Mouse (Mus musculus): Measurements from ENCODE around the gene Trmt1l. TPM values are rescaled to one million over a fixed set of nuclear protein-coding genes. Genes with fewer than 3 reads are reported as not detected.
"Not testable (repeated sequence)": the region's sequence is repeated elsewhere in the genome, so short reads cannot be mapped to it uniquely, and the experiment has no call there.

Gene Trmt1l
- polyA plus RNA-seq, 1 experiment from 2014 or later: 15.1 TPM

- H3K9ac ChIP-seq (ENCODE audit: low read depth, low read length): no peak overlapping the region
- WGBS (ENCODE audit: insufficient replicate concordance): 86% methylated on average over 10 of the region's 10 CpGs
- no peaks in the 10 kb centered on the region for H3K9me3 ChIP-seq (replicated peaks; ENCODE audit: control insufficient read depth, low read length)
- ATAC-seq (ENCODE audit: low read depth): no peak
- H3K4me2 ChIP-seq (ENCODE audit: low read depth, low read length): no peak overlapping the region
- no peaks in the 10 kb centered on the region for H3K27me3 ChIP-seq (ENCODE audit: control insufficient read depth, insufficient read depth, low read depth, low read length)
- H3K4me3 ChIP-seq (ENCODE audit: low read depth, low read length): no peak overlapping the region
- peaks cover 44% of the 10 kb centered on the region for H3K36me3 ChIP-seq (ENCODE audit: control insufficient read depth, insufficient read depth)
- no peaks in the 10 kb centered on the region for H3K4me1 ChIP-seq (ENCODE audit: control insufficient read depth, low read depth, low read length)
- H3K27ac ChIP-seq (ENCODE audit: low read length): no peak overlapping the region
These were observed 21.5 kb downstream of the Trmt1l start for GRCm38 (mm10) chr1:151449866-151450265.

- ATAC-seq (ENCODE audit: low read depth): no peak
- WGBS (ENCODE audit: insufficient replicate concordance): 76% methylated on average over 1 of the region's 2 CpGs
These were observed 22.5 kb downstream of the Trmt1l start for GRCm38 (mm10) chr1:151450851-151451250.

GRCm38 (mm10) chr1:151451946-151452345, 23.6 kb downstream of the Trmt1l start:
- Histone ChIP-seq H3K9me3 (replicated peaks; ENCODE audit: control insufficient read depth, low read length) (no peaks in the 10 kb centered on the region), H3K9ac (ENCODE audit: low read depth, low read length) (no peak overlapping the region), H3K4me3 (ENCODE audit: low read depth, low read length) (no peak overlapping the region), H3K4me1 (ENCODE audit: control insufficient read depth, low read depth, low read length) (no peaks in the 10 kb centered on the region), H3K27me3 (ENCODE audit: control insufficient read depth, insufficient read depth, low read depth, low read length) (no peaks in the 10 kb centered on the region), H3K36me3 (ENCODE audit: control insufficient read depth, insufficient read depth) (peaks cover 31% of the 10 kb centered on the region), H3K27ac (ENCODE audit: low read length) (no peak overlapping the region), H3K4me2 (ENCODE audit: low read depth, low read length) (no peak overlapping the region)
- WGBS (ENCODE audit: insufficient replicate concordance): 91% methylated on average over 11 of the region's 11 CpGs
- no peak for ATAC-seq (ENCODE audit: low read depth)

More at GRCm38 (mm10) chr1:151450851-151451250, 22.5 kb downstream of the Trmt1l start:
- H3K27me3 ChIP-seq (ENCODE audit: control insufficient read depth, insufficient read depth, low read depth, low read length): no peaks in the 10 kb centered on the region
- no peak overlapping the region for H3K4me2 ChIP-seq (ENCODE audit: low read depth, low read length)
- H3K9me3 ChIP-seq (replicated peaks; ENCODE audit: control insufficient read depth, low read length): no peaks in the 10 kb centered on the region
- no peaks in the 10 kb centered on the region for H3K4me1 ChIP-seq (ENCODE audit: control insufficient read depth, low read depth, low read length)
- no peak overlapping the region for H3K4me3 ChIP-seq (ENCODE audit: low read depth, low read length)
- H3K36me3 ChIP-seq (ENCODE audit: control insufficient read depth, insufficient read depth): peaks cover 34% of the 10 kb centered on the region
- no peak overlapping the region for H3K9ac ChIP-seq (ENCODE audit: low read depth, low read length)
- H3K27ac ChIP-seq (ENCODE audit: low read length): no peak overlapping the region

- no peaks in the 10 kb centered on the region for H3K9me3 ChIP-seq (replicated peaks; ENCODE audit: control insufficient read depth, low read length)
- no peaks in the 10 kb centered on the region for H3K4me1 ChIP-seq (ENCODE audit: control insufficient read depth, low read depth, low read length)
- H3K4me3 ChIP-seq (ENCODE audit: low read depth, low read length): no peak overlapping the region
- no peak overlapping the region for H3K9ac ChIP-seq (ENCODE audit: low read depth, low read length)
- H3K4me2 ChIP-seq (ENCODE audit: low read depth, low read length): no peak overlapping the region
- peaks cover 23% of the 10 kb centered on the region for H3K36me3 ChIP-seq (ENCODE audit: control insufficient read depth, insufficient read depth)
- ATAC-seq (ENCODE audit: low read depth): no peak
- H3K27me3 ChIP-seq (ENCODE audit: control insufficient read depth, insufficient read depth, low read depth, low read length): no peaks in the 10 kb centered on the region
- 23% methylated on average over 5 of the region's 5 CpGs for WGBS (ENCODE audit: insufficient replicate concordance)
- H3K27ac ChIP-seq (ENCODE audit: low read length): no peak overlapping the region
These were observed 28.7 kb downstream of the Trmt1l start for GRCm38 (mm10) chr1:151457087-151457486.

- no peaks in the 10 kb centered on the region for H3K4me1 ChIP-seq (ENCODE audit: control insufficient read depth, low read depth, low read length)
These were observed 32.9 kb downstream of the Trmt1l start for GRCm38 (mm10) chr1:151461265-151461664.

GRCm38 (mm10) chr1:151464914-151465313, 36.6 kb downstream of the Trmt1l start:
- WGBS (ENCODE audit: insufficient replicate concordance): 57% methylated on average over 4 of the region's 4 CpGs
- ATAC-seq (ENCODE audit: low read depth): no peak
- H3K4me3 ChIP-seq (ENCODE audit: low read depth, low read length): no peak overlapping the region

More at GRCm38 (mm10) chr1:151461265-151461664, 32.9 kb downstream of the Trmt1l start:
- no peaks in the 10 kb centered on the region for H3K9me3 ChIP-seq (replicated peaks; ENCODE audit: control insufficient read depth, low read length)
- H3K27me3 ChIP-seq (ENCODE audit: control insufficient read depth, insufficient read depth, low read depth, low read length): no peaks in the 10 kb centered on the region
- H3K9ac ChIP-seq (ENCODE audit: low read depth, low read length): no peak overlapping the region
- no peak overlapping the region for H3K4me3 ChIP-seq (ENCODE audit: low read depth, low read length)
- H3K36me3 ChIP-seq (ENCODE audit: control insufficient read depth, insufficient read depth): peaks cover 9% of the 10 kb centered on the region
- no peak for ATAC-seq (ENCODE audit: low read depth)
- no peak overlapping the region for H3K27ac ChIP-seq (ENCODE audit: low read length)
- H3K4me2 ChIP-seq (ENCODE audit: low read depth, low read length): no peak overlapping the region
- 86% methylated on average over 9 of the region's 9 CpGs for WGBS (ENCODE audit: insufficient replicate concordance)

GRCm38 (mm10) chr1:151466571-151466970, 38.2 kb downstream of the Trmt1l start:
- ATAC-seq (ENCODE audit: low read depth): no peak
- 73% methylated on average over 4 of the region's 4 CpGs for WGBS (ENCODE audit: insufficient replicate concordance)
- H3K9me3 ChIP-seq (replicated peaks; ENCODE audit: control insufficient read depth, low read length): no peaks in the 10 kb centered on the region

More at GRCm38 (mm10) chr1:151464914-151465313, 36.6 kb downstream of the Trmt1l start:
- Histone ChIP-seq H3K9ac (ENCODE audit: low read depth, low read length) (no peak overlapping the region), H3K4me2 (ENCODE audit: low read depth, low read length) (no peak overlapping the region), H3K27me3 (ENCODE audit: control insufficient read depth, insufficient read depth, low read depth, low read length) (no peaks in the 10 kb centered on the region), H3K4me1 (ENCODE audit: control insufficient read depth, low read depth, low read length) (no peaks in the 10 kb centered on the region), H3K36me3 (ENCODE audit: control insufficient read depth, insufficient read depth) (peaks cover 3% of the 10 kb centered on the region), H3K9me3 (replicated peaks; ENCODE audit: control insufficient read depth, low read length) (no peaks in the 10 kb centered on the region), H3K27ac (ENCODE audit: low read length) (no peak overlapping the region)

GRCm38 (mm10) chr1:151471429-151471828, 43.1 kb downstream of the Trmt1l start:
- Histone ChIP-seq H3K36me3 (ENCODE audit: control insufficient read depth, insufficient read depth) (peaks cover 16% of the 10 kb centered on the region), H3K4me3 (ENCODE audit: low read depth, low read length) (no peak overlapping the region), H3K4me2 (ENCODE audit: low read depth, low read length) (no peak overlapping the region), H3K9me3 (replicated peaks; ENCODE audit: control insufficient read depth, low read length) (no peaks in the 10 kb centered on the region), H3K27ac (ENCODE audit: low read length) (no peak overlapping the region), H3K9ac (ENCODE audit: low read depth, low read length) (no peak overlapping the region), H3K27me3 (ENCODE audit: control insufficient read depth, insufficient read depth, low read depth, low read length) (no peaks in the 10 kb centered on the region), H3K4me1 (ENCODE audit: control insufficient read depth, low read depth, low read length) (no peaks in the 10 kb centered on the region)
- ATAC-seq (ENCODE audit: low read depth): no peak
- 72% methylated on average over 7 of the region's 7 CpGs for WGBS (ENCODE audit: insufficient replicate concordance)

More at GRCm38 (mm10) chr1:151466571-151466970, 38.2 kb downstream of the Trmt1l start:
- no peaks in the 10 kb centered on the region for H3K27me3 ChIP-seq (ENCODE audit: control insufficient read depth, insufficient read depth, low read depth, low read length)
- H3K36me3 ChIP-seq (ENCODE audit: control insufficient read depth, insufficient read depth): peaks cover 7% of the 10 kb centered on the region
- H3K4me3 ChIP-seq (ENCODE audit: low read depth, low read length): no peak overlapping the region
- H3K27ac ChIP-seq (ENCODE audit: low read length): no peak overlapping the region
- H3K4me1 ChIP-seq (ENCODE audit: control insufficient read depth, low read depth, low read length): no peaks in the 10 kb centered on the region
- no peak overlapping the region for H3K4me2 ChIP-seq (ENCODE audit: low read depth, low read length)
- no peak overlapping the region for H3K9ac ChIP-seq (ENCODE audit: low read depth, low read length)

- 74% methylated on average over 8 of the region's 8 CpGs for WGBS (ENCODE audit: insufficient replicate concordance)
- not testable (repeated sequence) for H3K9ac ChIP-seq (ENCODE audit: low read depth, low read length); ATAC-seq (ENCODE audit: low read depth); H3K4me1 ChIP-seq (ENCODE audit: control insufficient read depth, low read depth, low read length); H3K27me3 ChIP-seq (ENCODE audit: control insufficient read depth, insufficient read depth, low read depth, low read length); H3K9me3 ChIP-seq (replicated peaks; ENCODE audit: control insufficient read depth, low read length); H3K27ac ChIP-seq (ENCODE audit: low read length); H3K4me3 ChIP-seq (ENCODE audit: low read depth, low read length); H3K4me2 ChIP-seq (ENCODE audit: low read depth, low read length)
- H3K36me3 ChIP-seq (ENCODE audit: control insufficient read depth, insufficient read depth): peaks cover 19% of the 10 kb centered on the region
These were observed 44.0 kb downstream of the Trmt1l start for GRCm38 (mm10) chr1:151472386-151472785.

All from liver, embryonic 16.5 days (tissue).